Mouse (Mus musculus): ENCODE measurements around the gene Aim2.

DNA sequence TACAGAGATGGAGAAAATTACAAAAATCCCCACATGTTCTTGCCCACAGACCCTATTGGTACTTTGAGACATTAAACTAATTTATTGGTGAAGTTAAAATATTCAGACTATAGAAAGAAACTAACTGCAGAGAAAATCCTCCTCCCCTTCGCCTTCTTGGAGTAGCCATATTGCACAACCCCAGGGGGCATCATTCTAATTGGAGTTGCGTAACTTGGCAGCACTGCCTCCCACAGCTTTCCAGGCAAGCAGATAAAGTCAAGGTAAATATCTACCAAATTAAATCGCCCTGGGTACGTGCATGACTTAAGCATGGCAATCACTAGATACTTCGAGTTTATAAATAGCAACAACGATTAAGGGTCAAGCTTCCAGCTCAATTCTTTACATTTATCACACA lies 20.9 kb downstream of the Aim2 start:
- TF ChIP-seq CTCF (IDR thresholded peaks at IDR 0.05; ENCODE audit: control insufficient read depth, insufficient read depth, insufficient read length), result no peak
- TF ChIP-seq FOSL1 (IDR thresholded peaks at IDR 0.05; ENCODE audit: insufficient read depth, low read length, poor library complexity, severe bottlenecking), result no peak
- TF ChIP-seq MAX (IDR thresholded peaks at IDR 0.05), result no peak
- TF ChIP-seq CEBPB (IDR thresholded peaks at IDR 0.05; ENCODE audit: low read depth), result no peak
- TF ChIP-seq MYOD1 (IDR thresholded peaks at IDR 0.05; ENCODE audit: control insufficient read depth, insufficient read length, low read depth), result no peak
- no peak for TF ChIP-seq MYOG (IDR thresholded peaks at IDR 0.05; ENCODE audit: control insufficient read depth, extremely low read depth, insufficient read length)
